Mouse (Mus musculus): Measurements from ENCODE around the gene Adgre5.

The Adgre5 gene

DNA sequence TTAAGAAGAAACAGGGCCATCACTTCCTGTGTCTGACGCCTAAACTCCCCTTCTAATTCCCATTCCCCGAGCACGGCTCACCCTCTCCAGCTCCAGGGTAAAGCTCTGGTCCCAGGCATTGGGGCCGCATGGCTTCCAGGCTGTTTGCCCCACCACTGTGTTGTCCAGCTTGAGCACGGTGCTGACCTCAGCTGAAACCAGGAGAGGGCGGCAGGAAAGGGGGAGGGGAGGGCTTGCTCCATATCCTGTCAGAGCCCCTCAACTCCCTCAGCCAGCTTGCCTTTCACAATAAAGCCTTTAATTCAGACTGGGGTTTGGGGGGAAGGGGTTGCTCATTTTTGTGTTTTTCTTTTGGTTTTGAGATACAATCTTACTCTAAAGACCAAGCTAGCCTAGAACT lies 60.0 kb downstream of the Adgre5 start:
- no peak for DNase-seq

DNA sequence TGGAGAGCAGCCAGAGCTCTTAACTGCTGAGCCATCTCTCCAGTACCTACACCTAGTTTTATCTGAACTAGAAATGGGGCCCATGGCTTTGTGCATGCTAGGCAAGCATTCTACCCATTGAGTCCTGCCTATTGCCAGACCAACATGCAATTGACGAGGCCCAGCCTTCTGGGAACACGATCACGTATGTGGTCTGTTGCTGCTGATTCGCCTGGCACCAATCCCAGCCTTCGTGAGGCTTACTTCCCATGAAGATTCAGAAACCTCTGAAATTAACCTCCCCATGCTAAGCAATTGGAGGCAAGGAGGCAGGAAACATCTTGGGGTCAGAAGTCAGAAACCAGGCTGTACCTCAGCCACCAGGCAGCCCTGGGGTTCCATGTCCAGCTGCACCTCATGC lies 60.5 kb downstream of the Adgre5 start:
- no peak for DNase-seq

- no peak for DNase-seq
Observed at GRCm38 (mm10) chr8:83679866-83680265, 61.3 kb downstream of the Adgre5 start.

- DNase-seq: no peak
Observed at GRCm38 (mm10) chr8:83674497-83674896, 66.6 kb downstream of the Adgre5 start.
